Mouse (Mus musculus): ENCODE measurements around the gene Slc6a5. TPM values are rescaled to one million over a fixed set of nuclear protein-coding genes. Genes with fewer than 3 reads are reported as not detected.

Gene Slc6a5
- 0.01 and 0.03 TPM in 2 replicates for polyA plus RNA-seq (2012; rRNA removed)
- not detected in 2 replicates for polyA plus RNA-seq (2014; fragmentation: Nextera tagmentation; extraction: Ambion mirVana)

- DNase-seq (ENCODE audit: low spot score), result no peak
- TF ChIP-seq POLR2A (IDR thresholded peaks at IDR 0.05; ENCODE audit: borderline replicate concordance, extremely low read depth, insufficient read depth, insufficient read length), result no peak
- WGBS, result 1% methylated on average over 15 of the region's 15 CpGs
- Histone ChIP-seq H3K4me2 (replicated peaks; ENCODE audit: low read depth, low read length, severe bottlenecking) (no peak within 1 kb of the TSS), H3K4me1 (ENCODE audit: control insufficient read depth, insufficient read depth, low read length) (no peaks in the 10 kb centered on the region), H3K4me3 (replicated peaks; ENCODE audit: low read length) (no peak within 1 kb of the TSS), H3K36me3 (ENCODE audit: control insufficient read depth, insufficient read depth, low read length) (no peaks in the 10 kb centered on the region), H3K9me3 (ENCODE audit: control insufficient read depth, low read length) (no peaks in the 10 kb centered on the region), H3K27ac (replicated peaks; ENCODE audit: low read depth, low read length) (no peak within 1 kb of the TSS), H3K9ac (ENCODE audit: low read depth, low read length, severe bottlenecking) (no peak within 1 kb of the TSS), H3K27me3 (ENCODE audit: control insufficient read depth, insufficient read depth, low read length) (peaks cover 93% of the 10 kb centered on the region)
- no peak for ATAC-seq (ENCODE audit: low FRiP score, low read depth)
Measured at GRCm38 (mm10) chr7:49909850-49910249, at the start of gene Slc6a5. Slc6a5 (plus strand) TSS chr7:49910146.

GRCm38 (mm10) chr7:49861196-49861595, 48.8 kb upstream of the Slc6a5 start:
- no peaks in the 10 kb centered on the region for H3K4me1 ChIP-seq (ENCODE audit: control insufficient read depth, insufficient read depth, low read length)
- no peak for DNase-seq (ENCODE audit: low spot score)
- no peaks in the 10 kb centered on the region for H3K27me3 ChIP-seq (ENCODE audit: control insufficient read depth, insufficient read depth, low read length)
- no peak overlapping the region for H3K27ac ChIP-seq (replicated peaks; ENCODE audit: low read depth, low read length)
- no peak overlapping the region for H3K9ac ChIP-seq (ENCODE audit: low read depth, low read length, severe bottlenecking)
- no peak for ATAC-seq (ENCODE audit: low FRiP score, low read depth)
- no peak overlapping the region for H3K4me2 ChIP-seq (replicated peaks; ENCODE audit: low read depth, low read length, severe bottlenecking)
- H3K36me3 ChIP-seq (ENCODE audit: control insufficient read depth, insufficient read depth, low read length), result peaks cover 22% of the 10 kb centered on the region
- no peaks in the 10 kb centered on the region for H3K9me3 ChIP-seq (ENCODE audit: control insufficient read depth, low read length)
- H3K4me3 ChIP-seq (replicated peaks; ENCODE audit: low read length), result no peak overlapping the region
- 94% methylated on average over 2 of the region's 2 CpGs for WGBS
- no peak for TF ChIP-seq POLR2A (IDR thresholded peaks at IDR 0.05; ENCODE audit: borderline replicate concordance, extremely low read depth, insufficient read depth, insufficient read length)

GRCm38 (mm10) chr7:49863753-49864152, 46.2 kb upstream of the Slc6a5 start:
- no peak overlapping the region for H3K4me2 ChIP-seq (replicated peaks; ENCODE audit: low read depth, low read length, severe bottlenecking)
- H3K27ac ChIP-seq (replicated peaks; ENCODE audit: low read depth, low read length), result no peak overlapping the region
- H3K9me3 ChIP-seq (ENCODE audit: control insufficient read depth, low read length), result no peaks in the 10 kb centered on the region
- H3K36me3 ChIP-seq (ENCODE audit: control insufficient read depth, insufficient read depth, low read length), result 0 out of 2 replicates have a peak, but pooled peaks cover 12% of the 10 kb centered on the region
- no peak for TF ChIP-seq POLR2A (IDR thresholded peaks at IDR 0.05; ENCODE audit: borderline replicate concordance, extremely low read depth, insufficient read depth, insufficient read length)
- no peaks in the 10 kb centered on the region for H3K4me1 ChIP-seq (ENCODE audit: control insufficient read depth, insufficient read depth, low read length)
- no peaks in the 10 kb centered on the region for H3K27me3 ChIP-seq (ENCODE audit: control insufficient read depth, insufficient read depth, low read length)
- no peak overlapping the region for H3K4me3 ChIP-seq (replicated peaks; ENCODE audit: low read length)
- no peak for DNase-seq (ENCODE audit: low spot score)
- 66% methylated on average over 3 of the region's 3 CpGs for WGBS
- ATAC-seq (ENCODE audit: low FRiP score, low read depth), result no peak
- no peak overlapping the region for H3K9ac ChIP-seq (ENCODE audit: low read depth, low read length, severe bottlenecking)

GRCm38 (mm10) chr7:49869656-49870055, 40.3 kb upstream of the Slc6a5 start:
- no peaks in the 10 kb centered on the region for H3K36me3 ChIP-seq (ENCODE audit: control insufficient read depth, insufficient read depth, low read length)
- H3K9me3 ChIP-seq (ENCODE audit: control insufficient read depth, low read length), result no peaks in the 10 kb centered on the region
- H3K4me2 ChIP-seq (replicated peaks; ENCODE audit: low read depth, low read length, severe bottlenecking), result no peak overlapping the region
- no peaks in the 10 kb centered on the region for H3K27me3 ChIP-seq (ENCODE audit: control insufficient read depth, insufficient read depth, low read length)
- no peak for DNase-seq (ENCODE audit: low spot score)
- no peaks in the 10 kb centered on the region for H3K4me1 ChIP-seq (ENCODE audit: control insufficient read depth, insufficient read depth, low read length)
- H3K9ac ChIP-seq (ENCODE audit: low read depth, low read length, severe bottlenecking), result no peak overlapping the region
- H3K4me3 ChIP-seq (replicated peaks; ENCODE audit: low read length), result no peak overlapping the region
- 67% methylated on average over 5 of the region's 5 CpGs for WGBS
- no peak for ATAC-seq (ENCODE audit: low FRiP score, low read depth)
- no peak for TF ChIP-seq POLR2A (IDR thresholded peaks at IDR 0.05; ENCODE audit: borderline replicate concordance, extremely low read depth, insufficient read depth, insufficient read length)
- H3K27ac ChIP-seq (replicated peaks; ENCODE audit: low read depth, low read length), result no peak overlapping the region

- Histone ChIP-seq H3K9ac (ENCODE audit: low read depth, low read length, severe bottlenecking) (no peak overlapping the region), H3K9me3 (ENCODE audit: control insufficient read depth, low read length) (no peaks in the 10 kb centered on the region), H3K4me3 (replicated peaks; ENCODE audit: low read length) (no peak overlapping the region), H3K27me3 (ENCODE audit: control insufficient read depth, insufficient read depth, low read length) (no peaks in the 10 kb centered on the region), H3K27ac (replicated peaks; ENCODE audit: low read depth, low read length) (no peak overlapping the region), H3K36me3 (ENCODE audit: control insufficient read depth, insufficient read depth, low read length) (no peaks in the 10 kb centered on the region), H3K4me2 (replicated peaks; ENCODE audit: low read depth, low read length, severe bottlenecking) (no peak overlapping the region), H3K4me1 (ENCODE audit: control insufficient read depth, insufficient read depth, low read length) (no peaks in the 10 kb centered on the region)
- ATAC-seq (ENCODE audit: low FRiP score, low read depth) (no peak), DNase-seq (ENCODE audit: low spot score) (no peak)
- no peak for TF ChIP-seq POLR2A (IDR thresholded peaks at IDR 0.05; ENCODE audit: borderline replicate concordance, extremely low read depth, insufficient read depth, insufficient read length)
- WGBS, result 71% methylated on average over 3 of the region's 3 CpGs
Measured at GRCm38 (mm10) chr7:49870276-49870675, 39.7 kb upstream of the Slc6a5 start.

- no peak for DNase-seq (ENCODE audit: low spot score)
- TF ChIP-seq POLR2A (IDR thresholded peaks at IDR 0.05; ENCODE audit: borderline replicate concordance, extremely low read depth, insufficient read depth, insufficient read length), result no peak
- Histone ChIP-seq H3K9me3 (ENCODE audit: control insufficient read depth, low read length) (no peaks in the 10 kb centered on the region), H3K4me2 (replicated peaks; ENCODE audit: low read depth, low read length, severe bottlenecking) (no peak overlapping the region), H3K4me1 (ENCODE audit: control insufficient read depth, insufficient read depth, low read length) (peaks cover 2% of the 10 kb centered on the region; the same call in 1 of the 2 replicates), H3K36me3 (ENCODE audit: control insufficient read depth, insufficient read depth, low read length) (no peaks in the 10 kb centered on the region), H3K9ac (ENCODE audit: low read depth, low read length, severe bottlenecking) (no peak overlapping the region), H3K27ac (replicated peaks; ENCODE audit: low read depth, low read length) (no peak overlapping the region), H3K4me3 (replicated peaks; ENCODE audit: low read length) (no peak overlapping the region), H3K27me3 (ENCODE audit: control insufficient read depth, insufficient read depth, low read length) (no peaks in the 10 kb centered on the region)
- 81% methylated on average over 5 of the region's 5 CpGs for WGBS
- ATAC-seq (ENCODE audit: low FRiP score, low read depth), result no peak
Measured at GRCm38 (mm10) chr7:49877307-49877706, 32.6 kb upstream of the Slc6a5 start.
